Mouse (Mus musculus): Measurements from ENCODE around the gene Ifitm2.

Ifitm2 gene

GRCm38 (mm10) chr7:140905642-140906081 is 50.1 kb downstream of the Ifitm2 start:
- no peak for DNase-seq (ENCODE audit: low read depth, low spot score)
